Mouse (Mus musculus): Measurements from ENCODE around the gene Arxes1. TPM values are rescaled to one million over a fixed set of nuclear protein-coding genes. Genes with fewer than 3 reads are reported as not detected.
"Not testable (repeated sequence)": the region's sequence is repeated elsewhere in the genome, so short reads cannot be mapped to it uniquely, and the experiment has no call there.

Gene Arxes1
- 0.81 TPM in 1 of 2 replicates, not detected in the other for polyA plus RNA-seq (2012; ENCODE audit: insufficient read depth, low replicate concordance)

- H3K4me1 ChIP-seq; H3K9me3 ChIP-seq; H3K36me3 ChIP-seq (replicated peaks; ENCODE audit: low read length); H3K4me3 ChIP-seq (replicated peaks): not testable (repeated sequence)
- H3K27me3 ChIP-seq (replicated peaks), result peaks cover 21% of the 10 kb centered on the region
Measured at GRCm38 (mm10) chrX:136032799-136033763, at the start of gene Arxes1. Gene Arxes1, plus strand, starts transcription at chrX:136033367.

- Histone ChIP-seq H3K36me3 (replicated peaks; ENCODE audit: low read length) (no peaks in the 10 kb centered on the region), H3K4me3 (replicated peaks) (no peak overlapping the region), H3K4me1 (no peaks in the 10 kb centered on the region), H3K27me3 (replicated peaks) (peaks cover 6% of the 10 kb centered on the region), H3K9me3 (no peaks in the 10 kb centered on the region)
- TF ChIP-seq GATA1 (IDR thresholded peaks at IDR 0.05; ENCODE audit: borderline replicate concordance, low read length) (no peak), FLI1 (IDR thresholded peaks at IDR 0.05; ENCODE audit: low read length) (no peak)
Measured at GRCm38 (mm10) chrX:135984539-135985260, 48.5 kb upstream of the Arxes1 start.

- Histone ChIP-seq H3K4me3 (replicated peaks) (no peak overlapping the region), H3K9me3 (no peaks in the 10 kb centered on the region), H3K27me3 (replicated peaks) (peaks cover 6% of the 10 kb centered on the region), H3K4me1 (no peaks in the 10 kb centered on the region), H3K36me3 (replicated peaks; ENCODE audit: low read length) (no peaks in the 10 kb centered on the region)
- TF ChIP-seq GATA1 (IDR thresholded peaks at IDR 0.05; ENCODE audit: borderline replicate concordance, low read length) (no peak), FLI1 (IDR thresholded peaks at IDR 0.05; ENCODE audit: low read length) (no peak)
Measured at GRCm38 (mm10) chrX:135986267-135986666, 46.9 kb upstream of the Arxes1 start.

- TF ChIP-seq GATA1 (IDR thresholded peaks at IDR 0.05; ENCODE audit: borderline replicate concordance, low read length) (no peak), FLI1 (IDR thresholded peaks at IDR 0.05; ENCODE audit: low read length) (no peak)
- no peaks in the 10 kb centered on the region for H3K36me3 ChIP-seq (replicated peaks; ENCODE audit: low read length)
Measured at GRCm38 (mm10) chrX:135990661-135991060, 42.5 kb upstream of the Arxes1 start.

GRCm38 (mm10) chrX:135993192-135993594 lies 40.0 kb upstream of the Arxes1 start:
- not testable (repeated sequence) for H3K4me1 ChIP-seq; H3K36me3 ChIP-seq (replicated peaks; ENCODE audit: low read length); H3K9me3 ChIP-seq; H3K4me3 ChIP-seq (replicated peaks); H3K27me3 ChIP-seq (replicated peaks)

More at GRCm38 (mm10) chrX:135990661-135991060, 42.5 kb upstream of the Arxes1 start:
- no peaks in the 10 kb centered on the region for H3K9me3 ChIP-seq
- peaks cover 2% of the 10 kb centered on the region for H3K27me3 ChIP-seq (replicated peaks)
- H3K4me3 ChIP-seq (replicated peaks), result no peak overlapping the region
- no peaks in the 10 kb centered on the region for H3K4me1 ChIP-seq

GRCm38 (mm10) chrX:135993664-135994119 lies 39.5 kb upstream of the Arxes1 start, which contains the start of gene Arxes2:
Gene Arxes2, plus strand, starts transcription at chrX:135993824.
- not testable (repeated sequence) for H3K27me3 ChIP-seq (replicated peaks); H3K4me1 ChIP-seq

GRCm38 (mm10) chrX:136007199-136007843 lies 25.8 kb upstream of the Arxes1 start:
- Histone ChIP-seq H3K9me3 (no peaks in the 10 kb centered on the region), H3K4me1 (no peaks in the 10 kb centered on the region), H3K27me3 (replicated peaks) (peaks cover 13% of the 10 kb centered on the region), H3K4me3 (replicated peaks) (no peak overlapping the region), H3K36me3 (replicated peaks; ENCODE audit: low read length) (no peaks in the 10 kb centered on the region)
- TF ChIP-seq GATA1 (IDR thresholded peaks at IDR 0.05; ENCODE audit: borderline replicate concordance, low read length) (no peak), FLI1 (IDR thresholded peaks at IDR 0.05; ENCODE audit: low read length) (no peak)

More at GRCm38 (mm10) chrX:135993664-135994119, 39.5 kb upstream of the Arxes1 start, which contains the start of gene Arxes2:
- H3K36me3 ChIP-seq (replicated peaks; ENCODE audit: low read length); H3K9me3 ChIP-seq; H3K4me3 ChIP-seq (replicated peaks): not testable (repeated sequence)

- H3K4me3 ChIP-seq (replicated peaks), result no peak overlapping the region
- no peaks in the 10 kb centered on the region for H3K36me3 ChIP-seq (replicated peaks; ENCODE audit: low read length)
- peaks cover 10% of the 10 kb centered on the region; the same call in 1 of the 2 replicates for H3K9me3 ChIP-seq
- H3K27me3 ChIP-seq (replicated peaks), result peaks cover 8% of the 10 kb centered on the region
- TF ChIP-seq FLI1 (IDR thresholded peaks at IDR 0.05; ENCODE audit: low read length) (no peak), GATA1 (IDR thresholded peaks at IDR 0.05; ENCODE audit: borderline replicate concordance, low read length) (no peak)
- no peaks in the 10 kb centered on the region for H3K4me1 ChIP-seq
Measured at GRCm38 (mm10) chrX:136014392-136014791, 18.8 kb upstream of the Arxes1 start.

- TF ChIP-seq GATA1 (IDR thresholded peaks at IDR 0.05; ENCODE audit: borderline replicate concordance, low read length) (no peak), FLI1 (IDR thresholded peaks at IDR 0.05; ENCODE audit: low read length) (no peak)
- peaks cover 19% of the 10 kb centered on the region for H3K27me3 ChIP-seq (replicated peaks)
- H3K4me3 ChIP-seq (replicated peaks), result no peak overlapping the region
- no peaks in the 10 kb centered on the region for H3K36me3 ChIP-seq (replicated peaks; ENCODE audit: low read length)
- H3K4me1 ChIP-seq, result no peaks in the 10 kb centered on the region
- H3K9me3 ChIP-seq, result no peaks in the 10 kb centered on the region
Measured at GRCm38 (mm10) chrX:136030331-136030730, 2.8 kb upstream of the Arxes1 start.

All from megakaryocyte, embryonic 14.5 days (primary cell).